Mouse (Mus musculus) hindlimb bud, embryonic 11.5 days (tissue): ENCODE measurements around the gene Usp43.
A peak's percentile ranks its signal among the peaks of the same experiment; 100 is the strongest.

Experiments
- DNase-seq: peaks from one replicate; pipeline ENCODE4 v3.0.0-alpha.2; 2012; ENCODE audit warnings: low read depth, low spot score; ENCODE audit errors: extremely low spot score

Gene Usp43

GRCm38 (mm10) chr11:67819604-67820003, 102.3 kb downstream of the Usp43 start:
- peak; percentile 47 for DNase-seq

GRCm38 (mm10) chr11:67811535-67811934, 110.4 kb downstream of the Usp43 start:
- no peak for DNase-seq

- DNase-seq = no peak
Measured at GRCm38 (mm10) chr11:67808051-67808450, 113.9 kb downstream of the Usp43 start.

- no peak for DNase-seq
Measured at GRCm38 (mm10) chr11:67806832-67807597, 114.9 kb downstream of the Usp43 start.

GRCm38 (mm10) chr11:67805538-67805937, 116.4 kb downstream of the Usp43 start:
- no peak for DNase-seq
